Mouse (Mus musculus) C2C12 (cell line): Measurements from ENCODE around the gene Cul3. TPM values are rescaled to one million over a fixed set of nuclear protein-coding genes. Genes with fewer than 3 reads are reported as not detected.

ENCODE experiments used
- H3K27me3 ChIP-seq: one replicate; pipeline ENCODE4 v1.6.1; 2011; ENCODE audit not compliant: control insufficient read depth, insufficient read depth, insufficient read length
- H3K36me3 ChIP-seq: one replicate; pipeline ENCODE4 v1.6.1; 2011; ENCODE audit not compliant: control insufficient read depth, insufficient read depth
- H3K4me3 ChIP-seq: one replicate; pipeline ENCODE4 v1.5.1; 2011; ENCODE audit warnings: mild to moderate bottlenecking, control low read depth; ENCODE audit not compliant: poor library complexity, insufficient read depth, severe bottlenecking
- H3K79me2 ChIP-seq: one replicate; pipeline ENCODE4 v1.6.1; 2011; ENCODE audit not compliant: control insufficient read depth, insufficient read depth
- H3K79me3 ChIP-seq: one replicate; pipeline ENCODE4 v1.6.1; 2011; ENCODE audit warnings: low read depth, control low read depth
- H3ac ChIP-seq: one replicate; pipeline ENCODE3; 2011; ENCODE audit warnings: low read depth; ENCODE audit not compliant: control insufficient read depth, insufficient read length
- CEBPB ChIP-seq: IDR thresholded peaks from one replicate; pipeline ENCODE4 v1.6.1; 2011; ENCODE audit warnings: low read depth, mild to moderate bottlenecking, control low read depth, moderate library complexity
- CTCF ChIP-seq: IDR thresholded peaks from one replicate; pipeline ENCODE4 v1.5.1; 2011; ENCODE audit not compliant: control insufficient read depth, insufficient read depth, insufficient read length
- FOSL1 ChIP-seq: IDR thresholded peaks from one replicate; pipeline ENCODE4 v1.8.0; 2011; ENCODE audit warnings: mild to moderate bottlenecking, low read length; ENCODE audit not compliant: poor library complexity, insufficient read depth, severe bottlenecking
- MAX ChIP-seq: IDR thresholded peaks from one replicate; pipeline ENCODE4 v1.6.1; 2011; ENCODE audit warnings: mild to moderate bottlenecking, control low read depth
- MYOD1 ChIP-seq: IDR thresholded peaks from one replicate; pipeline ENCODE4 v1.6.1; 2011; ENCODE audit warnings: low read depth; ENCODE audit not compliant: control insufficient read depth, insufficient read length
- MYOG ChIP-seq: IDR thresholded peaks from one replicate; pipeline ENCODE4 v1.6.1; 2011; ENCODE audit not compliant: control insufficient read depth, insufficient read length; ENCODE audit errors: extremely low read depth
- USF1 ChIP-seq: IDR thresholded peaks from one replicate; pipeline ENCODE4 v1.6.1; 2011; ENCODE audit warnings: low read depth, mild to moderate bottlenecking, control low read depth, moderate library complexity
- polyA plus RNA-seq: library from polyadenylated mRNA; unstranded; fragments of >200 nt; fragmentation: generic; extraction: Trizol; gene quantifications from one replicate; pipeline ENCODE4 v1.2.1, GENCODE M21; 2012; ENCODE audit warnings: missing spikeins

The Cul3 gene
- polyA plus RNA-seq, 1 experiment, result 31.1 TPM

- Histone ChIP-seq H3ac (no peak overlapping the region), H3K27me3 (no peaks in the 10 kb centered on the region), H3K79me2 (no peaks in the 10 kb centered on the region), H3K36me3 (peaks cover 11% of the 10 kb centered on the region), H3K79me3 (no peaks in the 10 kb centered on the region), H3K4me3 (no peak overlapping the region)
- TF ChIP-seq MYOG (no peak), FOSL1 (no peak), CEBPB (no peak), USF1 (no peak), CTCF (no peak), MYOD1 (no peak), MAX (no peak)
Measured at GRCm38 (mm10) chr1:80260443-80260842, 79.8 kb downstream of the Cul3 start.

GRCm38 (mm10) chr1:80258632-80259031, 81.6 kb downstream of the Cul3 start:
- Histone ChIP-seq H3K27me3 (no peaks in the 10 kb centered on the region), H3ac (no peak overlapping the region), H3K79me2 (no peaks in the 10 kb centered on the region), H3K79me3 (no peaks in the 10 kb centered on the region), H3K36me3 (no peaks in the 10 kb centered on the region), H3K4me3 (no peak overlapping the region)
- TF ChIP-seq CEBPB, result no peak
- TF ChIP-seq MYOG, result no peak
- no peak for TF ChIP-seq MAX

- H3K79me3 ChIP-seq, result no peaks in the 10 kb centered on the region
- no peak overlapping the region for H3K4me3 ChIP-seq
- TF ChIP-seq MYOG (no peak), CTCF (no peak), MYOD1 (no peak), MAX (no peak)
- H3K27me3 ChIP-seq, result no peaks in the 10 kb centered on the region
- H3K79me2 ChIP-seq, result no peaks in the 10 kb centered on the region
- no peak overlapping the region for H3ac ChIP-seq
- H3K36me3 ChIP-seq, result no peaks in the 10 kb centered on the region
Measured at GRCm38 (mm10) chr1:80253309-80253708, 87.0 kb downstream of the Cul3 start.

GRCm38 (mm10) chr1:80250247-80250646, 90.0 kb downstream of the Cul3 start:
- Histone ChIP-seq H3K4me3 (no peak overlapping the region), H3ac (no peak overlapping the region), H3K79me2 (no peaks in the 10 kb centered on the region), H3K27me3 (no peaks in the 10 kb centered on the region), H3K36me3 (no peaks in the 10 kb centered on the region), H3K79me3 (no peaks in the 10 kb centered on the region)
- TF ChIP-seq MAX, result no peak
- no peak for TF ChIP-seq CTCF
- TF ChIP-seq FOSL1, result no peak
- TF ChIP-seq MYOD1, result no peak
- no peak for TF ChIP-seq CEBPB
- TF ChIP-seq MYOG, result no peak
- no peak for TF ChIP-seq USF1

- no peak overlapping the region for H3ac ChIP-seq
Measured at GRCm38 (mm10) chr1:80247131-80247530, 93.1 kb downstream of the Cul3 start.

GRCm38 (mm10) chr1:80244123-80244522, 96.2 kb downstream of the Cul3 start:
- no peaks in the 10 kb centered on the region for H3K79me2 ChIP-seq
- TF ChIP-seq MAX, result no peak
- no peak for TF ChIP-seq FOSL1
- no peak for TF ChIP-seq MYOD1
- no peak for TF ChIP-seq USF1
- no peak for TF ChIP-seq MYOG
- no peak for TF ChIP-seq CTCF
- no peak for TF ChIP-seq CEBPB
- H3K4me3 ChIP-seq, result no peak overlapping the region
- H3K36me3 ChIP-seq, result no peaks in the 10 kb centered on the region
- no peak overlapping the region for H3ac ChIP-seq
- H3K27me3 ChIP-seq, result no peaks in the 10 kb centered on the region
- H3K79me3 ChIP-seq, result no peaks in the 10 kb centered on the region

More at GRCm38 (mm10) chr1:80247131-80247530, 93.1 kb downstream of the Cul3 start:
- Histone ChIP-seq H3K79me3 (no peaks in the 10 kb centered on the region), H3K27me3 (no peaks in the 10 kb centered on the region), H3K36me3 (no peaks in the 10 kb centered on the region), H3K79me2 (no peaks in the 10 kb centered on the region), H3K4me3 (no peak overlapping the region)
- TF ChIP-seq CTCF, result no peak
- TF ChIP-seq MYOD1, result no peak
- no peak for TF ChIP-seq USF1
- TF ChIP-seq MAX, result no peak
- no peak for TF ChIP-seq MYOG
- TF ChIP-seq FOSL1, result no peak
- no peak for TF ChIP-seq CEBPB
